Mouse (Mus musculus): ENCODE results near the gene Mdfi.

The Mdfi gene

GRCm38 (mm10) chr17:47845609-47846008 is 11.1 kb upstream of the Mdfi start:
- DNase-seq = no peak

- DNase-seq = no peak
These were observed 9.0 kb upstream of the Mdfi start for GRCm38 (mm10) chr17:47843465-47843864.

- peak; percentile 80 for DNase-seq
These were observed 7.6 kb upstream of the Mdfi start for GRCm38 (mm10) chr17:47841931-47842623.

GRCm38 (mm10) chr17:47841521-47841920 is 7.0 kb upstream of the Mdfi start:
- DNase-seq = no peak

- no peak for DNase-seq
These were observed 3.3 kb upstream of the Mdfi start for GRCm38 (mm10) chr17:47837808-47838207.

- no peak for DNase-seq
These were observed 636 bp downstream of the Mdfi start for GRCm38 (mm10) chr17:47833628-47834481.

- no peak for DNase-seq
These were observed 1.4 kb downstream of the Mdfi start for GRCm38 (mm10) chr17:47833029-47833627.

GRCm38 (mm10) chr17:47832501-47833028 is 1.9 kb downstream of the Mdfi start:
- DNase-seq = no peak

- no peak for DNase-seq
These were observed 2.7 kb downstream of the Mdfi start for GRCm38 (mm10) chr17:47831772-47832171.

- no peak for DNase-seq
These were observed 3.3 kb downstream of the Mdfi start for GRCm38 (mm10) chr17:47831161-47831560.

GRCm38 (mm10) chr17:47821339-47821738 is 13.2 kb downstream of the Mdfi start:
- no peak for DNase-seq

- no peak for DNase-seq
These were observed 16.3 kb downstream of the Mdfi start for GRCm38 (mm10) chr17:47818038-47818725.

GRCm38 (mm10) chr17:47815446-47815845 is 19.0 kb downstream of the Mdfi start:
- DNase-seq = no peak

GRCm38 (mm10) chr17:47814496-47814895 is 20.0 kb downstream of the Mdfi start:
- DNase-seq = no peak

- DNase-seq = no peak
These were observed 20.9 kb downstream of the Mdfi start for GRCm38 (mm10) chr17:47813616-47814015.

GRCm38 (mm10) chr17:47812200-47812599 is 22.3 kb downstream of the Mdfi start:
- no peak for DNase-seq

GRCm38 (mm10) chr17:47811265-47811800 is 23.2 kb downstream of the Mdfi start:
- no peak for DNase-seq

- no peak for DNase-seq
These were observed 28.3 kb downstream of the Mdfi start for GRCm38 (mm10) chr17:47806230-47806629.

GRCm38 (mm10) chr17:47805047-47805835 is 29.2 kb downstream of the Mdfi start:
- DNase-seq = no peak

GRCm38 (mm10) chr17:47803662-47804061 is 30.8 kb downstream of the Mdfi start:
- no peak for DNase-seq

GRCm38 (mm10) chr17:47802806-47803205 is 31.7 kb downstream of the Mdfi start:
- DNase-seq = no peak

- no peak for DNase-seq
These were observed 37.1 kb downstream of the Mdfi start for GRCm38 (mm10) chr17:47797383-47797782.

Measured in kidney, adult 11 months (tissue).